Mouse (Mus musculus): ENCODE results near the gene Csnk1d.

Csnk1d gene

DNA sequence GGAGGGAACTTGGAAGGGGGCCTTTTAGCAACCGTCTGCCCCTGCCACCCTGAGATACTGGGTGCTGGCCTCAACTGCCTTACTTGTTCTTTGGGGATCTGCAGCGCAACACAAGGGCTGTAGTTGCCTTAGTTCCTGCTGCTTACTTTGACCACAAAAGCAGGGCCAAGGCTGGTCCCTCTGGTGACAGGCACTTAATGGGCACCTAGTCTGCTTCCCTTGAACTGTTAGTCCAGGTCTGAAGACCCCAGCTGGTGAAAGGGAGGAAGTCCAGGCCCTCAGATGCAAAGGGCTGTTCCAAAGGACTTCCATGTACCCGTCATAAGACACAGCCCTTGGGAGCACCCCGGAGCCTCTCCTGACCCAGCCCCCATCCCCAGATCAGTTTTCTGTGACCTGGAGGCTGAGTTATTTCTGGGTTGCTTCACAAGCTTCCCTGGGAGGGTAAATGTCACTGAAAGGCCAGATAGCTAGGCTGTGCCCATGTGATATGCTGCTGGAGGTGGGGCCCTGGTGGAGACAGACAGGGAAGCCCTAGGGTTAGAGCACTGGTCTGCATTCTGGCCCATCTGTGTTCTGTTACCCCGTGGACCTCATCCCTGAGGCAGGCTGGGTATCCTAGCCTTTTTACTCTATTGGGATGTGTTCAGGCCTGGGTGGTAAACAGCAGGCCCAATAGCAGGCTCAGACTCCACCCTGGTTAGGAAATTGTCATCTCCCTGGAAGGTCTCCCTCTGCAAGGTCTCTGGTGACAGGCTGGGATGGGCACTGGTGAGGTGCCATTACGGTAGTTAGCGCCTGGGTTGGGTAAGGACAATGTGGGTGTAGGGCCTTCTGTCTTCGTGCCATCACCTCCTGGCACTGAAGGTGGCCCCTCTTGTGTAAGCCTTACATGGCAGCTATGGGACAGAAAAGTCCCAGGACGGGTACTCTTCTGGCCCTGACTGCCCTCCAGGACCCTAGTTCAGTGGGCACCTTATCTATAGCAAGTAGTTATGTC is 39.1 kb downstream of the Csnk1d start:
- DNase-seq (ENCODE audit: low spot score), result no peak

DNA sequence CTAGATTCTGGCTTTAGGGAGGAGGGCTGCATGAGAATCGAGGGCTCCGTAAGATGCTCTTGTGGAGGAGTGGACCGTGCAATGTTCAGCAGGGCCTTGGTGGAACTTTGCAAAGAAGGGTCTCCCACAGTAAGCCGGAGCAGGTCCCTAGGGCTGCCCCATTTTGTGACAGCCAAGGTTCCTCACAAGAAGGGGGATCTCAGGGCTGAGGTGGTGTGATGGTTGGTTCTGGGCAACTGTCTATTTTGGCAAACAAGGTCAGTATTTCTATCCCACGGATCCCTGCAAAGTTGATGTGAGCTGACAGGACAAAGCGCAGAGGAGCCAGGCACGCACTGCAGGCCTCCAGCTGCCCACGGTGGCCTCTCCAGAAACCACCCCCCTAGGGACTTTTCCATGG is 39.9 kb downstream of the Csnk1d start:
- no peak for DNase-seq (ENCODE audit: low spot score)

DNA sequence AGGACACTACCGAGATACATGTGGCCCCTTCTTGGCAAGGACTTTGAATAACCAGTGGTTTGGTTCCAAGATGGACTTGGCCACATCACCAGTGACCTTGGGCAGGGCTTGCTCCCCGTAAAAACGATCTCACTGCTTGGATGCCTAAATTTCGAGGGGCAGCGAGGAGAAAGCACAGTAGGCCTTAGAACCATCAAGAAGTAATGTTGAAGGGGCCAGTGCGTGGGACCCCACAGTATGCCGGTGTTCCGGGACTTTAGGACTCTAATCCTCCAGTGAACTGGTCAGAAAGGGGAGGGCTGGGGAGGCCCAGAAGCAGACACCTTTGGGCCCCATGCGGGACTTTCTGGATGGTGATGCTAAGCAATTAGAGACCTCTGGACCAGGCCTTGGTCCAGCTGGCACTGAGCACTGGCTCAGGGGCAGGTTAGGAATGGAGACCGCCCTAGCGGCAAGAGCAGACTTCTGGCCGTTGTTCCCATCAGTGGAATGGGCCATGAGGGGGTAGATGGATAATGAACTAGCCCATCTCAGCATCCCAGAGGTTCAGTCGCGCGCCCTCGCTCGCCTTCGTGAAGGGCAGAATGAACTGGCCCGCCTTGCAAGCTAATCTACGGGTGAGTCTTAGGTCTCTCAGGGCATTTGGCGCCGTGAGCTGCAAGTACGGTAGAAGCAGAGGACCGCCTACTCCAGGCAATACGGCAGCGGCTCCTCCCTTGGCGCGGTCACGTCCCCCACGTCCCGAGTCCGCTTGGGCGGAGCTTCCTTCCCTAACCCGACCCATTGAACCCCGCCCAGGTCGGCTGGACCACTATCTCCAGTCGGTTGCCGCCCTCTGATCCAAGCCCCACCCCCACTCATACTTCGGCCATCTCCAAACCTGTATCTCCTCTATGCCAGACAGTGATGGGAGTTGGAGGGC is 40.6 kb downstream of the Csnk1d start:
- peak; percentile 90 for DNase-seq (ENCODE audit: low spot score)

GRCm38 (mm10) chr11:120949863-120950262 is 41.3 kb downstream of the Csnk1d start:
- DNase-seq (ENCODE audit: low spot score), result no peak

GRCm38 (mm10) chr11:120948861-120949851 is 42.0 kb downstream of the Csnk1d start:
- DNase-seq (ENCODE audit: low spot score), result no peak

DNA sequence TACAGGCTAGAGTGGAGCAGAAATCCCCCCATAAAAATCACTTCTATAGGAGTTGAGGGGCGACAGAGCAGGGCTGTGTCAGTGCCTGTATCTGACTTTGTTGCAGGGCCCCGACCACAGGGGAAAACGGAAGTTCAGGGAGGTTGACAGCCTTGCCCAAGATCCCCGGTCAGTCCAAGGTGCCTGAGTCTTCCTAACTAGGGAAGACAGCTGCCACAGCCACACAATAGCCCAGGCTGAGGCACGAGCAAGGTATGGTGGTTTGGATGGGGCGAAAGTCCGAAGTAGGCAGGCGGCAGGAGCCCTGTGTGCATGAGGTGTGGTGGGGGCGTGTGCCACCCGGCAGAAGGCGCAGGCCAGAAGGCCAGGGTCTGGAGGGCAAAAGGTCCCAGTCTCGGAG is 42.8 kb downstream of the Csnk1d start, which contains the start of gene Slc16a3:
Gene Slc16a3 (plus strand): TSS at position 153 of the 400 bp plus-strand sequence.
- DNase-seq (ENCODE audit: low spot score), result no peak

DNA sequence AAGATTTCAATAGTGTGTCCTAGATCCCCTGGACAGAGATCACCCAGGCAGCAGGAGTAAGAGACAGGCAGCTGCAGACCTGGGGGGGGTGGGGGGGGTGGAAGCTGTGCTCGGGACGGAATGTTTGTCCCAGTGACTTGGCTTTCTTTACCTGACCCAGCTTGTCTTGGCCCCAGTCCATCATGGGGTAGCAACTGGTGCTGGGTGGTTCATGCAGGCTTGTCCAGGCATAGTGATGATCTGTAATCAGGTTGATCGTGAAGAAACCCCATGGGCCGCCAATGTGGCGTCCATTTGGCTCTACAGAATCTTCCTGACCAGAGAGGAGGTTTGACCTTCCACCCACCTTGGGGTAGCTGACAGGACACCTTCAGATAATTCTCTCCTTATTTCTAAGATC is 45.2 kb downstream of the Csnk1d start:
- DNase-seq (ENCODE audit: low spot score), result no peak

DNA sequence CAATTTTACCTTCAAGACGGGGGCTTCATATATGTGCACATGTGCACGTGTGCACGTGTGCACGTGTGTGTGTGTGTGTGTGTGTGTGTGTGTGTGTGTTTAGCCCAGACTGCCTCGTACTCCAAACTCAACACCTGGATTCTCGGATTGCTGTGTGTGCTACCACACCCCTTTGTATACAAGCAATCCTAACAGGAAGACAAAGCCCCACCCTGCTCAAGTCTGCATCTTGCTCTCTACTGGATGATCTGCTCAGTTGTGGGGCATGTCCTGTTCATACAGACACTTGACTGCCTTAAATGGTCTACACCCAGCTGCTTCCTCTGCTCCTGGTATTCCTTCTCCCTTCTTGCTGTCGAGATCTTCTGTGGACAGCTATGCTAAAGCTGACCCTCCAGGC is 45.9 kb downstream of the Csnk1d start:
- no peak for DNase-seq (ENCODE audit: low spot score)

DNA sequence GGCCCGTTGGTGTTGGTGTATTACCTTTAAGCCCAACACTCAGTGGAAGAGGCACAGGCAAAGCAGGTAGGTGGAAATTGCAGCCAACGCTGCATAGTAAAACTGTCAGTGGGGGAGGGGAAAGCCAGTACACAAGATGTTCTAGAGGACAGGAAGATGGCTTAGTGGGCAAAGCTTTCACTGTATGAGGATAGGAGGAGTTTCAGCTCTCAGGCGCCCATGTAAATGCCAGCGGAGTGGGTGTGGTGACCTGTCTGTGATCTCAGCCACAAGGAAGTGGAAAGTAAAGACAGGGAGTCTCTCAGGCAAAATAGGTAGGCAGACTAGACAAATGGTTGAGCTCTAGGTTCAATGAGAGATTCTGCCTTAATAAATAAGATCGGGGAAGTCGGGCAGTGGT is 50.2 kb downstream of the Csnk1d start:
- DNase-seq (ENCODE audit: low spot score), result no peak

DNA sequence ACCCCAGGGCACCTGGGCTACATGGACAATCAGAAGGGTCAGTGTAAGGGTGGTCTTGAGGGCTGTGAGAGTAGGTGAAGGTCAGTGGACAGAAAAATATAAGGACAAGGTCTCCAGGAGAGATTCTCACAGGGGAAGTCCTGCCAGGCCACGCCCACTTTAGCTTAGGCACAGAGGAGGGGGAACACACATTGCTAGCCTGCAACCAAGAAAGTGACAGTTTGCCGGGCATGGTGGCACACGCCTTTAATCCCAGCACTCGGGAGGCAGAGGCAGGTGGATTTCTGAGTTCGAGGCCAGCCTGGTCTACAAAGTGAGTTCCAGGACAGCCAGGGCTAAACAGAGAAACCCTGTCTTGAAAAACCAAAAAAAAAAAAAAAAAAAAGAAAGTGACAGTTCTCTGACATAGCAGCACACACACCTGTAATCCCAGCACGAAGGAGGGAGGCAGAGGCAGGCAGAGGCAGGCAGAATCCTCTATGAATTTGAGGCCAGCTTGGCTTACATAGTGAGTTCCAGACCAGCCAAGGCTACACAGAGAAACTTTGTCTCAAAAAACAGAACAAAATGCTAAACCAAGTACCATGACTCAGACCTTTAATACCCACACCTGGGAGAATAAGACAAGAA is 51.3 kb downstream of the Csnk1d start:
- no peak for DNase-seq (ENCODE audit: low spot score)

GRCm38 (mm10) chr11:120938795-120939194 is 52.3 kb downstream of the Csnk1d start:
- no peak for DNase-seq (ENCODE audit: low spot score)

DNA sequence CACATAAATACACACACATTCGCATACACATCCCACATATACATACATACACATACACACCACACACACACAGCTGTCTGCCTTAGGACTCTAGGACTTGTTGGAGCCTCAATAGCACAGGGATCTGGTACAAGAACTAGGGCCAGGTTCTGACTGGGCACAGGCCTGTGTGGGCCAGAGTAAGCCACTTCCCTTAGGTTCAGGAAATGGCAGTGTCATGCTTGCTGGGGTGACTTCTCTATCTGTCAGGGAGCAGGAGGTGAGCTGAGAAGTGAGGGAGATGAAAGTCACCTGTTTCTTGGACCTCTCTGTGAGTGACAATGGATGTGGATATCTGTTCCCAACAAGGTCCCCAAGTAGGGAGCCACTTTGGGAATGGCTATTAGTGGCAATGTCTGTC is 53.2 kb downstream of the Csnk1d start:
- no peak for DNase-seq (ENCODE audit: low spot score)

GRCm38 (mm10) chr11:120932564-120933398 is 58.3 kb downstream of the Csnk1d start, which contains the start of gene Ccdc57:
Gene Ccdc57, minus strand, starts transcription at chr11:120932872.
- DNase-seq (ENCODE audit: low spot score), result peak; percentile 81

DNA sequence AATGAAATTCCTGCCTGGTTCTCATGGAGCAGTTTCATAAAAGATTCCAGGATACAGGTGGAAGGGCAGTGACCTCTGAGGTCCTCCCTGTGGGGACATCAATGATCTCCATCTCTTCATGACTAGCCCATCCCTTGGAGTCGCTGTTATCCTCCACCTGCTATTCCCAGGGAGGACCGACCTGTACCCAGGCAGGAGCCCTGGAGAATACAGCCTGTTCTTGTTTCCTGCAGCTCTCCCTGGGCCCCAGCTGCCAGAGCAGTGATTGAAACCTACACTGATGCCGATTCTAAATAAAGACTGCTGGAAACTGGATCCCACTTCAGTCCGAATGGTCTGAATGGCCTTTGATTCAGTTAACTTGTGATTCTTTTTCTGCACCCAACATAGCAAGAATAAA is 59.7 kb downstream of the Csnk1d start:
- DNase-seq (ENCODE audit: low spot score), result no peak

DNA sequence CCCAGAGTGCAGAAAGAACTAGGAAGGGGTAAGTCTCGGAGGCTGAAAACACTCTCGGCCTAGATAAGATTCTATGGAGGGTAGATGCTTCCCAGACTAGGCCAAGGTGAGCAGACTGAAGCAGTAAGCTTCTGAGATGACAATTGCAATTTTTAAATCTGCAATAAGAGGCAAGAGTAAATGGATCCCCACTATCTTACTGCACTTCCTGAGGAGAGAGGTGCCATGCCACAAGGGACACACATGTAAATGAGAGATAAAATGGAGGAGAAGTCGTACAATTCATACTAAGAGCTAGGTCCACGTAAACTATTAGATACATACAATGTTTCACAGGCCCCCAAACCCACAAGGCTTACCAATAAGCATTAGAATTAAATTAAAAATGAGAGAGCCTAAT is 62.7 kb downstream of the Csnk1d start:
- no peak for DNase-seq (ENCODE audit: low spot score)

DNA sequence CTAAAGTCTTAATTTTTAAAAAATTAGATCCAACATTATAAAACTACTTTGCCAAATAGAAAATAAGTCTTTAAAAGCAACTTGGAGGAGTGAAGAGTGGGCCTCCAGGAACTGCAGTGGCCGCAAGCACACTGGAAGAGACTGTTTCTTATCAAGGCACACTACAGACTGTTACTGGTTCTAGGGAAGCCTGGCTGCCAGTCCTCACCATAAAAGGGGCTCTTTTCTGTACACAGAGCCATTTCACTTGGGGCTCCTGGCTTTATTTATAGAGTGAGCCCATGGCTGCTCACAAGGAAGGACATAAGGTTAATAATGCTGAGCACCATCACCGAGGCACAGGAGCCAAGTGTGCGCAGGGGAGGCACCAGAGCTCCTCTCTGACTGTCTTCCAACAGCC is 68.6 kb downstream of the Csnk1d start:
- DNase-seq (ENCODE audit: low spot score), result no peak

DNA sequence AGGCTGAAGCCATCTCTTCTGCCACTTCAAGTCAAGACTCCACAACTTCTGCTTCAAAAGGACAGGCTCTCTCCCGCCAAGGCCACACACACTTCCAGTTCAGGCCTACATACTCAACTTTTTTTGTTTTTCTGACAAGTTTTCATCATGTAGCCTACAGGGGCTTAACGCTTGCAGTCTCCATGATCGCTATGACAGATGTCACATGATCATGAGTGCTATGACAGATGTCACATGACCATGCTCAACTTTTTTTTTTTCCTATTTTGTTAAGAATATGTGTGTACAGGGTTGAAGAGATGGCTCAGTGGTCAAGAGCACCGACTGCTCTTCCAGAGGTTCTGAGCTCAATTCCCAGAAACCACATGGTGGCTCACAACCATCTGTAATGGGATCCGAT is 73.4 kb downstream of the Csnk1d start:
- no peak for DNase-seq (ENCODE audit: low spot score)

DNA sequence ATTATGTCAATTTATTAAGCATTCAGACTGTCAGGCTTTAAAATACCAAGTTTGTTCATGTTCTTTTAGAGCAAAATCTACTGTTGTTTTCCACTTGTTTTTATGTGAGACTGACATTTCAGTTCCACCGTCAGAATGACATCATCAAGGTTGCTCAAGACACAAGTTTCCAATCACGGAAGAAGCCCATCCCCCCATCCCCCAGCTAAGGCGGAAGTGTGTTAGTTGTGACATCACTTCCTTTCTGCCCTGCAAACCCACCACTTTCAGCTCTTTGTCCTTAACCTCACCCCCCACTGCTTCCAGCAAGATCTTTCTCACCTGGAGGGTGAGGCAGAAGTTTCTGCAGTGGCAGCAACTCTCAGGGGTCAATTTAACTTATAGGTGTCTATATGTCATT is 74.7 kb downstream of the Csnk1d start:
- DNase-seq (ENCODE audit: low spot score), result no peak

DNA sequence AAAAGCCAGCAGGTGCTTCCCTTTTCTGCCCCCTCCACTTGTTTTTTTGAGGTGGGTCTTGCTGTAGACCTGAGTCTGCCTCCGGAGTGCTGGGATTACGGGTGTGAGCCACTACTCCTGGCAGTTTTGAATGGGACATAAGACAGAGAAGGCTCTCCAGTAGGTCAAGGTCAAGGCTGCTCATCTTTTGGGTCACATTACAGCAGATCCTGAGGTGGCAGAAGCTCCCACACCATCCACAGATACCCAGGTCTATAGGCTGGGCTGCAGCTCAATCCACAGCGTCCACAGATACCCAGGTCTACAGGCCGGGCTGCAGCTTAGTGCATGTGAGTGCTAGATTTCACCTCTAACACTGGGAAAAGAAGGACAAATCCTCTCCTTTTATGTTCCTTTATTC is 77.3 kb downstream of the Csnk1d start:
- DNase-seq (ENCODE audit: low spot score), result no peak

Data from ovary, adult 18-20 months (tissue).